Mouse (Mus musculus) CD4-positive helper T cell, adult 2 months (primary cell): Measurements from ENCODE around the gene Pdzd11.

Source experiments
- DNase-seq: peaks from one replicate; pipeline ENCODE4 v3.0.0-alpha.2; 2012; ENCODE audit warnings: low read depth, missing footprints, low spot score

Gene Pdzd11

GRCm38 (mm10) chrX:100625802-100626793, at the start of gene Pdzd11:
TSS of gene Pdzd11 (minus strand) at chrX:100626568.
- DNase-seq, result peak; percentile 93

- no peak for DNase-seq
Observed at GRCm38 (mm10) chrX:100664825-100665224, 38.5 kb upstream of the Pdzd11 start.

GRCm38 (mm10) chrX:100652848-100653247, 26.5 kb upstream of the Pdzd11 start:
- DNase-seq, result peak; percentile 2

- no peak for DNase-seq
Observed at GRCm38 (mm10) chrX:100638477-100638876, 12.1 kb upstream of the Pdzd11 start.

- no peak for DNase-seq
Observed at GRCm38 (mm10) chrX:100629076-100629475, 2.7 kb upstream of the Pdzd11 start.

GRCm38 (mm10) chrX:100625546-100625801, 894 bp downstream of the Pdzd11 start, which contains the start of gene Kif4:
TSS of gene Kif4 (plus strand) at chrX:100625737.
- DNase-seq, result no peak

GRCm38 (mm10) chrX:100625146-100625545, 1.2 kb downstream of the Pdzd11 start:
- DNase-seq, result peak; percentile 11

- no peak for DNase-seq
Observed at GRCm38 (mm10) chrX:100624242-100624641, 2.1 kb downstream of the Pdzd11 start.

GRCm38 (mm10) chrX:100621366-100621765, 5.0 kb downstream of the Pdzd11 start:
- DNase-seq, result no peak

- no peak for DNase-seq
Observed at GRCm38 (mm10) chrX:100618488-100618887, 7.9 kb downstream of the Pdzd11 start.

- no peak for DNase-seq
Observed at GRCm38 (mm10) chrX:100605314-100605713, 21.1 kb downstream of the Pdzd11 start, which contains the start of gene Arr3. TSS of gene Arr3 (plus strand) at chrX:100605497.

- no peak for DNase-seq
Observed at GRCm38 (mm10) chrX:100599755-100600154, 26.6 kb downstream of the Pdzd11 start.

- DNase-seq, result no peak
Observed at GRCm38 (mm10) chrX:100597439-100597838, 28.9 kb downstream of the Pdzd11 start.

- no peak for DNase-seq
Observed at GRCm38 (mm10) chrX:100594791-100595190, 31.6 kb downstream of the Pdzd11 start, which contains the start of gene P2ry4. TSS of gene P2ry4 (minus strand) at chrX:100594869.
